Mouse (Mus musculus) layer of hippocampus, postnatal 10 days (tissue): Measurements from ENCODE around the gene Mcrip1. TPM values are rescaled to one million over a fixed set of nuclear protein-coding genes. Genes with fewer than 3 reads are reported as not detected.

ENCODE experiments used
- total RNA-seq, 2 experiments: library from RNA; stranded (reverse); gene quantifications; 2 replicates each; pipeline ENCODE4 v1.2.3; 2021

Gene Mcrip1
- total RNA-seq, 2 experiments from 2014 or later, result 95.4 to 107 TPM

Other genes starting within 250 kb of the Mcrip1 start
- gene Actg1, start 201.2 kb downstream of the Mcrip1 start, total RNA-seq, result 1,000 to 10,000 TPM; 2,523 to 2,576 TPM
- gene Fscn2, start 188.2 kb downstream of the Mcrip1 start, total RNA-seq, result not detected
- 10 to 100 TPM; 58.8 to 62.0 TPM for gene Faap100, start 171.0 kb downstream of the Mcrip1 start, total RNA-seq
- gene Nploc4, start 112.0 kb downstream of the Mcrip1 start, total RNA-seq, result 10 to 100 TPM; 71.2 to 71.4 TPM
- 10 to 100 TPM in 1 of 2 experiments, not detected in 1; 12.5 TPM for gene Tspan10, start 107.1 kb downstream of the Mcrip1 start, total RNA-seq
- gene Pde6g, start 96.2 kb downstream of the Mcrip1 start, total RNA-seq, result under 1 TPM; 0.20 to 0.41 TPM
- 10 to 100 TPM; 10.4 to 10.5 TPM for gene Oxld1, start 91.7 kb downstream of the Mcrip1 start, total RNA-seq
- 10 to 100 TPM; 26.5 to 27.8 TPM for gene Ccdc137, start 91.6 kb downstream of the Mcrip1 start, total RNA-seq
- 10 to 100 TPM; 57.9 to 61.5 TPM for gene Arl16, start 82.1 kb downstream of the Mcrip1 start, total RNA-seq
- gene Mrpl12, start 65.1 kb downstream of the Mcrip1 start, total RNA-seq, result 10 to 100 TPM; 76.4 to 82.3 TPM
- 10 to 100 TPM; 24.5 to 25.8 TPM for gene Slc25a10, start 57.9 kb downstream of the Mcrip1 start, total RNA-seq
- gene Gcgr, start 19.0 kb downstream of the Mcrip1 start, total RNA-seq, result under 1 TPM in 1 of 2 experiments, not detected in 1; 0.18 TPM
- gene Ppp1r27, start 1.4 kb upstream of the Mcrip1 start, total RNA-seq, result not detected
- 100 to 1,000 TPM; 153 to 161 TPM for gene P4hb, start 23.5 kb upstream of the Mcrip1 start, total RNA-seq
- 100 to 1,000 TPM; 344 to 379 TPM for gene Arhgdia, start 31.9 kb upstream of the Mcrip1 start, total RNA-seq
- 10 to 100 TPM; 79.8 to 91.3 TPM for gene Alyref, start 48.6 kb upstream of the Mcrip1 start, total RNA-seq
- gene Anapc11, start 48.7 kb upstream of the Mcrip1 start, total RNA-seq, result 100 to 1,000 TPM in 1 of 2 experiments, 10 to 100 TPM in 1; 93.5 to 107 TPM
- gene Npb, start 58.8 kb upstream of the Mcrip1 start, total RNA-seq, result 1 to 10 TPM; 2.2 to 2.4 TPM
- gene Pcyt2, start 68.2 kb upstream of the Mcrip1 start, total RNA-seq, result 100 to 1,000 TPM; 132 to 145 TPM
- 10 to 100 TPM; 33.5 to 39.7 TPM for gene Sirt7, start 75.5 kb upstream of the Mcrip1 start, total RNA-seq
- 10 to 100 TPM; 79.3 to 86.7 TPM for gene Mafg, start 83.9 kb upstream of the Mcrip1 start, total RNA-seq
- 1 to 10 TPM; 3.5 to 5.3 TPM for gene Pycr1, start 94.0 kb upstream of the Mcrip1 start, total RNA-seq
- 1 to 10 TPM; 1.1 to 2.1 TPM for gene Myadml2, start 98.4 kb upstream of the Mcrip1 start, total RNA-seq
- 1 to 10 TPM; 5.8 to 7.4 TPM for gene Notum, start 111.4 kb upstream of the Mcrip1 start, total RNA-seq
- 10 to 100 TPM; 55.5 to 62.5 TPM for gene Aspscr1, start 123.2 kb upstream of the Mcrip1 start, total RNA-seq
- gene Cenpx, start 164.0 kb upstream of the Mcrip1 start, total RNA-seq, result 10 to 100 TPM; 30.1 to 32.0 TPM
- 10 to 100 TPM; 61.1 to 71.1 TPM for gene Lrrc45, start 164.2 kb upstream of the Mcrip1 start, total RNA-seq
- 100 to 1,000 TPM; 247 to 249 TPM for gene Rac3, start 171.7 kb upstream of the Mcrip1 start, total RNA-seq
- 10 to 100 TPM in 1 of 2 experiments, 1 to 10 TPM in 1; 7.8 to 10.2 TPM for gene Dcxr, start 177.6 kb upstream of the Mcrip1 start, total RNA-seq
- gene Cbr2, start 182.4 kb upstream of the Mcrip1 start, total RNA-seq, result 1 to 10 TPM; 2.6 to 2.8 TPM
- 10 to 100 TPM; 18.7 to 22.2 TPM for gene Hmga1b, start 213.1 kb upstream of the Mcrip1 start, total RNA-seq
- 10 to 100 TPM; 89.5 to 91.8 TPM for gene Rfng, start 234.5 kb upstream of the Mcrip1 start, total RNA-seq
- gene Gps1, start 234.5 kb upstream of the Mcrip1 start, total RNA-seq, result 100 to 1,000 TPM; 136 to 144 TPM
- 10 to 100 TPM; 42.3 to 44.5 TPM for gene Dus1l, start 246.7 kb upstream of the Mcrip1 start, total RNA-seq